Mouse (Mus musculus) limb, embryonic 11.5 days (tissue): ENCODE results near the gene Snapin. TPM values are rescaled to one million over a fixed set of nuclear protein-coding genes. Genes with fewer than 3 reads are reported as not detected.
A peak's percentile ranks its signal among the peaks of the same experiment; 100 is the strongest.

Experiments used
- ATAC-seq: fragments of 200-750 bp; cut with Nextera tagmentation; 2 replicates; pipeline ENCODE4 v1.8.0; 2017; ENCODE audit warnings: low read depth; ENCODE audit not compliant: insufficient number of reproducible peaks, low FRiP score, low TSS enrichment
- DNase-seq: peaks from one replicate; pipeline ENCODE4 v3.0.0-alpha.2; 2015; ENCODE audit warnings: low spot score
- H3K27ac ChIP-seq: fragments of 300-500 bp; sonication (generic); replicated peaks from 2 replicates; pipeline ENCODE4 v1.5.1; 2014; ENCODE audit warnings: low read depth, mild to moderate bottlenecking, low read length
- H3K27me3 ChIP-seq: fragments of 300-500 bp; sonication (generic); 2 replicates; pipeline ENCODE4 v1.6.1; 2014; ENCODE audit warnings: mild to moderate bottlenecking, low read length, mixed read lengths; ENCODE audit not compliant: control insufficient read depth, insufficient read depth
- H3K36me3 ChIP-seq: fragments of 300-500 bp; sonication (generic); 2 replicates; pipeline ENCODE4 v1.6.1; 2014; ENCODE audit warnings: mild to moderate bottlenecking, low read length, moderate library complexity, mixed read lengths; ENCODE audit not compliant: control insufficient read depth, insufficient read depth
- H3K4me1 ChIP-seq: fragments of 300-500 bp; sonication (generic); 2 replicates; pipeline ENCODE4 v1.6.1; 2014; ENCODE audit warnings: low read length, mixed read lengths; ENCODE audit not compliant: control insufficient read depth, insufficient read depth
- H3K4me2 ChIP-seq: fragments of 300-500 bp; sonication (generic); 2 replicates; pipeline ENCODE4 v1.6.1; 2014; ENCODE audit warnings: low read depth, mild to moderate bottlenecking, moderate library complexity; ENCODE audit not compliant: severe bottlenecking
- H3K4me3 ChIP-seq: fragments of 300-500 bp; sonication (generic); 2 replicates; pipeline ENCODE4 v1.5.1; 2014; ENCODE audit warnings: low read depth, low read length
- H3K9ac ChIP-seq: fragments of 300-500 bp; sonication (generic); 2 replicates; pipeline ENCODE4 v1.6.1; 2014; ENCODE audit warnings: mild to moderate bottlenecking, low read length
- H3K9me3 ChIP-seq: fragments of 300-500 bp; sonication (generic); 2 replicates; pipeline ENCODE4 v1.6.1; 2016; ENCODE audit warnings: low read length; ENCODE audit not compliant: control insufficient read depth
- WGBS: fragments of 180-500 bp; shearing (Covaris S2); extraction: QIAGEN DNeasy Blood & Tissue Kit; methylation state at CpG from one replicate; pipeline ENCODE4 v1.1.7; 2014; 5-methylcytosine and 5-hydroxymethylcytosine counted together
- polyA plus RNA-seq: library from polyadenylated mRNA; unstranded; fragments of >200 nt; fragmentation: Nextera tagmentation; extraction: Ambion mirVana; gene quantifications from 2 replicates; pipeline ENCODE4 v1.2.1, GENCODE M21; 2014

Snapin gene
- polyA plus RNA-seq, 1 experiment from 2014 or later, result 60.5 TPM

DNA sequence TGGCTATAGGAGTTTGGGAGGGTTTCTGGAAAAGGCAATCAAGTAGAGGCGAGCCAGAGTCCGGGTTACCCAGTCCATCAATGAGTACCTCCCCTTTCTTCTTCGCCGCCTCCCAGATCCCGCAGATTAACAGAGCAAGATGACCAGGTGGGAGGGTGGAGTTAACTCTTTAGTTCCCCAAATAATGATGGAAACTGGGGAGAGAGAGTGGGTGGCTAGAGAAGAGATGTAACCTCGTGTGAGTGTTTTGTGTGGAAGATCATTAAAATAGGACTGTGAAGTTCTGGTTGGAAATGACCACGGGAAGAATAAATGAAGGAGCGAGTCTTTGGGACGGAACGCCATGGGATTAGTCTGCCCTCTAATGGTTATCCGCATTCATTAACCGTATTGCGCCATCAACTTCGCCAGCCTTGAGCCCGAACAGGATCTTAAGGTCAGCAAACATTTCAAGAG, 24.5 kb downstream of the Snapin start:
- H3K9me3 ChIP-seq, result no peaks in the 10 kb centered on the region
- H3K4me1 ChIP-seq, result no peaks in the 10 kb centered on the region
- peak overlapping the region; percentile 8; the same call in 1 of the 2 replicates for H3K9ac ChIP-seq
- WGBS, result under 1% methylated on average over 15 of the region's 15 CpGs
- ATAC-seq (peak; percentile 27), DNase-seq (peak; percentile 74)
- peak overlapping the region; percentile 75 for H3K4me2 ChIP-seq
- no peaks in the 10 kb centered on the region for H3K36me3 ChIP-seq
- H3K4me3 ChIP-seq, result peak overlapping the region; percentile 43
- H3K27me3 ChIP-seq, result peaks cover 41% of the 10 kb centered on the region
- H3K27ac ChIP-seq, result no peak overlapping the region

DNA sequence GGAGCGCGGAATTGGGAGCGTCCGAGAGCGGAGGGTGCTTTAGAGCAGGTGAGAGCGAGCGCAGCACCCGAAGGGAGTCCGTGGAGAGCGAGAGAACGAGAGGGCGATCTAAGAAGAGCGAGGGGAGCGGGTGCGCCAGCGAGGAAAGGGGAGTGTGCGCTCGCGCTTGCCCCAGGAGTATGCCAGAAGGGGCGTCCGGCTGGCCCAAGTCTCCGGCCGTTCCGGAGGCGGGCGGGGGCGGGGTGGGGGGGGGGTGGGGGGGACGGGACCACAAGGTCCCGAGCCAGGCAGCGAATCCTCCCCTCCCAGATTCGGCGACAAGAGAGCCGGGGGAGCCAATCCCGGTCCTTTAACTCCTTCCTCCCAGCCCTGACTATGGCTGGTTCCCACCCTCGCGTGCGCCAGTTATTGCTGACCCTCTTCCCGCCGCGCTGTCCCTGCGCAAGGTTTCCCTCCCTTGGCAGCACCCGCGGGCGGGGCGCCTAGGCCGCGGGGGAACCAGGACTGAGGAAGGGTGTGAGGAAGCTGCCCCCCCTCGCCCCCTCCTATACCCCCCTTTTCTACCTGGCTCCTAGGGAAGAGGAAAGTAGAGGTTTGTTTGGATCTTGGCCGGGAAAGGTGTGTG, 25.0 kb downstream of the Snapin start, which contains the start of gene Npr1:
Gene Npr1, minus strand, starts transcription at position 181 of the 625 bp plus-strand sequence.
- DNase-seq (peak; percentile 54), ATAC-seq (peak; percentile 52)
- peak within 1 kb of the TSS; percentile 75 for H3K4me2 ChIP-seq
- H3K9ac ChIP-seq, result peak within 1 kb of the TSS; percentile 47
- 0% methylated on average over 40 of the region's 49 CpGs for WGBS
- no peak within 1 kb of the TSS for H3K27ac ChIP-seq
- no peaks in the 10 kb centered on the region for H3K36me3 ChIP-seq
- H3K4me1 ChIP-seq, result no peaks in the 10 kb centered on the region
- H3K9me3 ChIP-seq, result no peaks in the 10 kb centered on the region
- H3K4me3 ChIP-seq, result peak within 1 kb of the TSS; percentile 43
- H3K27me3 ChIP-seq, result peaks cover 41% of the 10 kb centered on the region

DNA sequence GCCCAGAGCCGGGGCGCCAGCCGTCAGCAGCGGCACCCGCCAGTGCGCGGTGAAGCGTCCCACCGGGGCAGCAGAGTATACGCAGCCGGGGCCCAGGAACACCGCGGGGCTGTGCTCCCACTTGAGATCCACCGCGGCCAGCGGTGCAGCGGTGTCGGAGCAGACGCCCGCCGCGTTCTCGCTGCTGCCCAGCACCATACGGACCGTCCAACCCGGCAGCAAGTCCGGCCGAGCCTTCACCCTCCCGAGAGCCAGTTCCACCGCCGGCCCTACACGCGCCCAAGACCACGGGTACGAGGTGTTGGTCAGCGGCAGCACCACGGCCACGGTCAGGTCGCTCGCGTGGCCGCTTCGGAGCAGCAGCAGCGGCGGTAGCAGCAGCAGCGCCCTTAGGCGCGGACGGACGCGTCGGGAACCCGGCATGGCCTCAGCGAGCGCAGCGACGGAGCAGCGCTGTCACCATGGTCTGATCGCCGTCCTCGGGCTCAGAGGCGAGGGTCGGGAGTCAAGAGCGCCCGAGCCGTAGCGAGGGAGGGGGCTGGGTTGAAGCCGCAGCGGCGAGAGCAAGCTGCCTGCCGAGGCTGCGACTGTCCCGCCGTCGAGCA, 25.6 kb downstream of the Snapin start:
- peak overlapping the region; percentile 47 for H3K9ac ChIP-seq
- ATAC-seq, result peak; percentile 40; the same call in 1 of the 2 replicates
- H3K4me2 ChIP-seq, result peak overlapping the region; percentile 75
- peak; percentile 62 for DNase-seq
- no peaks in the 10 kb centered on the region for H3K9me3 ChIP-seq
- H3K4me3 ChIP-seq, result peak overlapping the region; percentile 43
- 2% methylated on average over 75 of the region's 75 CpGs for WGBS
- H3K4me1 ChIP-seq, result no peaks in the 10 kb centered on the region
- no peaks in the 10 kb centered on the region for H3K36me3 ChIP-seq
- H3K27ac ChIP-seq, result no peak overlapping the region
- peaks cover 41% of the 10 kb centered on the region for H3K27me3 ChIP-seq

DNA sequence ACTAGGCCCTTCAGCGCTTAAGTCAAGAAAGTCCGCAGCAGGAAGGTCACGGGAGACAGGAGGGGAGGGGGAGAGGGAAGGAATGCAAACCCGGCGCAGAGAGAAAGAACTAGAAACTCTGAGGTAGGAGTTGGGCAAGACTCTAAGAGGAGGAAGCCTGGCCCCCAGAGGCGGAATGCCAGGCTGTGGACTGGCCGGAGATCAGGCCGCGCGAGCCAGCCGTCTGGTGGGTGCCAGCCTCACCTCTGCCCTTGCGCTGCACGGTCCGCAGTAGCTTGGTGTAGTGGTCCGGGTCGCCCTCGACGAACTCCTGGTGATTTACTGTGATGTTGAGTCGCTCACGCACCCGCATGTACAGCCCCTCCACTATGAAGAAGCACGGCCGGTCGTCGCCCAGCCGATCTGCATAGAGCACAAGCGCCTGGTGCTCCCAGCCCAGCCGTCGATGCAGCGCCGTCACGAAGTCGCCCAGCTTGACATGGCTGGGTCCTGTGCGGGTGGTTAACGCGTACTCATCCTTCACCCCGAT, 26.2 kb downstream of the Snapin start:
- DNase-seq, result no peak
- Histone ChIP-seq H3K9me3 (no peaks in the 10 kb centered on the region), H3K27ac (no peak overlapping the region), H3K4me2 (peak overlapping the region; percentile 75), H3K4me1 (no peaks in the 10 kb centered on the region), H3K27me3 (peaks cover 41% of the 10 kb centered on the region), H3K4me3 (peak overlapping the region; percentile 43), H3K36me3 (no peaks in the 10 kb centered on the region), H3K9ac (0 out of 2 replicates have a peak overlapping the region, but pooled peaks have one; percentile 47)
- 11% methylated on average over 37 of the region's 37 CpGs for WGBS
- ATAC-seq, result peak; percentile 28; the same call in 1 of the 2 replicates

DNA sequence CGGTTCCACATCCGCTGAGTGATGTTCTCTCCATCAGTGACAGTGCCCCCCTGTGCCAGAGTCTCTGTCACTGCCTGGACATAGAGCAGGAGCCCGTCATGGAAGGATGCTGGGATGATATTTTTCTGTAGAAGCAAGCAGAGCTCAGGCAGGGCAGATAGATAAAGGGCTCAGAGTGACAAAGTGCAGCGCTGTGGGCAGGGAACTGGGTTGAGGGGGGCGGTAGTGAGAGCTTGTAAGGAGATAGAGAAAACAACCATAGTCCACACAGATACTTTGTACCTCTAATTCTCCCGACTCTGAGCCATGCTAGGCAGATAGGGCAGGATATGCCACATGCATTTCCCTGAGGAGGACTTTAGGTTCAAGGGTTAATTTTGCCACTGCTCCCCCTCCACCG, 28.3 kb downstream of the Snapin start:
- no peaks in the 10 kb centered on the region for H3K9me3 ChIP-seq
- H3K4me2 ChIP-seq, result no peak overlapping the region
- no peak overlapping the region for H3K4me3 ChIP-seq
- H3K4me1 ChIP-seq, result no peaks in the 10 kb centered on the region
- no peak overlapping the region; the same call in 1 of the 2 replicates for H3K9ac ChIP-seq
- WGBS, result 33% methylated on average over 7 of the region's 7 CpGs
- no peak for ATAC-seq
- DNase-seq, result no peak
- H3K27ac ChIP-seq, result no peak overlapping the region
- peaks cover 41% of the 10 kb centered on the region for H3K27me3 ChIP-seq
- H3K36me3 ChIP-seq, result no peaks in the 10 kb centered on the region

DNA sequence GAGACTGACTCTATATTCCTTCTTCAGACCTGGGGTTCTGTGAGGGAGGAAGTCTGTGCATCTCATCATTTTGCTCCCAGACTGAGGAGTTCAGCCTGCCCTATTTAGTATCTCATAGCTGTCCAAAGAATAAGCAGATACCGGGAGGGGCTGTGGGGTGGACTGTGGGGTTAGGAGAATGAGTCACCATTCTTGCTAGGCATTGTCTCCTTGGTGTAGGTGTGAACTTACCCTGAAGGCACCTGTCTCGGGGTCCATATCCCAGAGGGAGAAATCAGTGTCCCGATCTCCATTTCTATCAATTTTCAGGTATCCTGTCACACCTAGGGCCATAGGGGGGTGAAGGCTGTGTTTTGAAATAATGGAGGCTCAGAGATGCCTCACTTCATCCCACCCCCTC, 28.9 kb downstream of the Snapin start:
- no peaks in the 10 kb centered on the region for H3K4me1 ChIP-seq
- H3K27me3 ChIP-seq, result peaks cover 41% of the 10 kb centered on the region
- H3K4me3 ChIP-seq, result no peak overlapping the region
- no peak overlapping the region for H3K9ac ChIP-seq
- no peak for DNase-seq
- no peak overlapping the region for H3K4me2 ChIP-seq
- ATAC-seq, result no peak
- no peak overlapping the region for H3K27ac ChIP-seq
- 87% methylated on average over 3 of the region's 3 CpGs for WGBS
- no peaks in the 10 kb centered on the region for H3K36me3 ChIP-seq
- no peaks in the 10 kb centered on the region for H3K9me3 ChIP-seq

DNA sequence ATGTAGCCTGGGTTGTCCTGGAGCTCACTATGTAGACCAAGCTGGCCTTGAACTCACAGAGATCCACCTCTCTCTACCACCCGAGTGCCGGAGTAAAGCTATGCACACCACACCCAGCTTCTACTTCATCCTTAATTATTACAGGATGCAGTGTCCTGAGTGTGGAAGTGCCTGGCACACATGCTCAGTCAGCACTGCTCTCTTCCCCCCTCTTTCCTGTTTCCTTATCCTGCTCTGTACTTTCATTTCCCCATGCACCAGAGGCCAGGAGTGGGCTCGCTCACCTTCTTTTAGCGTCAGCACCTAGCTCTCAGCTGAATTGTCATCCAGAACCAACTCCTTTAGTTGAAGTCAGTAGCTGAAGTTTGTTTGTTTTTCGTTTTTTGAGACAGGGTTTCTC, 30.5 kb downstream of the Snapin start:
- Histone ChIP-seq H3K36me3 (no peaks in the 10 kb centered on the region), H3K4me2 (no peak overlapping the region), H3K4me1 (no peaks in the 10 kb centered on the region), H3K9me3 (no peaks in the 10 kb centered on the region), H3K4me3 (no peak overlapping the region), H3K27ac (no peak overlapping the region), H3K9ac (no peak overlapping the region), H3K27me3 (peaks cover 33% of the 10 kb centered on the region)
- ATAC-seq (no peak), DNase-seq (no peak)
- WGBS, result 68% methylated on average over 5 of the region's 5 CpGs

DNA sequence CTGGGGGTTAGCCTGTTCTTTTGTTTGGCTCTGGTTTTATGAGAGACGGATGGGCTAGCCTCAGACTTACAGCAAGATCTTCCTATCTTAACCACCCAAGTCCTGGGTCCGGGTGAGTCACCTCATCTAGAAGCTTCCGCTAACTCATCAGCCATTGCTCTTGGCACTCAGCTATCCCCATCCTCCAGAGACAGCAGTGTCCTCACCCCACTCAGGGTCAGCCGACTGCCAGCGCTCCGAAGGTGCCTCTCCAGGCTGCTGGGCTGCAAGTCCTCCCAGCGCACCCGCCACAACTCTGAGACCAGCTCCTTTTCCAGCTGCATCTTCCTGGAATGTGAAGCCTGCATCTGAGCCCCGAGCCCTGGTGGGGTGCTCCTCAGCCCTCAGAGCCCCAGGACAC, 31.1 kb downstream of the Snapin start:
- Histone ChIP-seq H3K4me1 (no peaks in the 10 kb centered on the region), H3K27ac (no peak overlapping the region), H3K4me2 (no peak overlapping the region), H3K36me3 (no peaks in the 10 kb centered on the region), H3K27me3 (peaks cover 28% of the 10 kb centered on the region), H3K4me3 (no peak overlapping the region), H3K9ac (no peak overlapping the region), H3K9me3 (no peaks in the 10 kb centered on the region)
- ATAC-seq (no peak), DNase-seq (no peak)
- 78% methylated on average over 9 of the region's 9 CpGs for WGBS
